Mouse (Mus musculus) C2C12 (cell line): ENCODE measurements around the gene Zfp518a.

Experiments
- CEBPB ChIP-seq: IDR thresholded peaks from one replicate; pipeline ENCODE4 v1.6.1; 2011; ENCODE audit warnings: low read depth, mild to moderate bottlenecking, control low read depth, moderate library complexity
- CTCF ChIP-seq: IDR thresholded peaks from one replicate; pipeline ENCODE4 v1.5.1; 2011; ENCODE audit not compliant: control insufficient read depth, insufficient read depth, insufficient read length
- FOSL1 ChIP-seq: IDR thresholded peaks from one replicate; pipeline ENCODE4 v1.8.0; 2011; ENCODE audit warnings: mild to moderate bottlenecking, low read length; ENCODE audit not compliant: poor library complexity, insufficient read depth, severe bottlenecking
- MAX ChIP-seq: IDR thresholded peaks from one replicate; pipeline ENCODE4 v1.6.1; 2011; ENCODE audit warnings: mild to moderate bottlenecking, control low read depth
- MYOD1 ChIP-seq: IDR thresholded peaks from one replicate; pipeline ENCODE4 v1.6.1; 2011; ENCODE audit warnings: low read depth; ENCODE audit not compliant: control insufficient read depth, insufficient read length
- MYOG ChIP-seq: IDR thresholded peaks from one replicate; pipeline ENCODE4 v1.6.1; 2011; ENCODE audit not compliant: control insufficient read depth, insufficient read length; ENCODE audit errors: extremely low read depth
- USF1 ChIP-seq: IDR thresholded peaks from one replicate; pipeline ENCODE4 v1.6.1; 2011; ENCODE audit warnings: low read depth, mild to moderate bottlenecking, control low read depth, moderate library complexity

- TF ChIP-seq MYOD1 (no peak), CTCF (no peak), CEBPB (no peak), USF1 (no peak), MAX (no peak), MYOG (no peak), FOSL1 (no peak)
Observed at GRCm38 (mm10) chr19:40943552-40943951, 49.0 kb downstream of the Zfp518a start.
